Mouse (Mus musculus): ENCODE results near the gene Chtop.

Chtop gene

GRCm38 (mm10) chr3:90512276-90512675 lies 3.0 kb upstream of the Chtop start:
- DNase-seq (ENCODE audit: extremely low spot score, low spot score), result no peak

GRCm38 (mm10) chr3:90509747-90510123 lies 437 bp upstream of the Chtop start:
- DNase-seq (ENCODE audit: extremely low spot score, low spot score), result no peak

- no peak for DNase-seq (ENCODE audit: extremely low spot score, low spot score)
Measured at GRCm38 (mm10) chr3:90508287-90508949, 880 bp downstream of the Chtop start.

- no peak for DNase-seq (ENCODE audit: extremely low spot score, low spot score)
Measured at GRCm38 (mm10) chr3:90506362-90506761, 2.9 kb downstream of the Chtop start.

- no peak for DNase-seq (ENCODE audit: extremely low spot score, low spot score)
Measured at GRCm38 (mm10) chr3:90505216-90505615, 4.1 kb downstream of the Chtop start.

GRCm38 (mm10) chr3:90503444-90503843 lies 5.9 kb downstream of the Chtop start:
- no peak for DNase-seq (ENCODE audit: extremely low spot score, low spot score)

- DNase-seq (ENCODE audit: extremely low spot score, low spot score), result no peak
Measured at GRCm38 (mm10) chr3:90497597-90497996, 11.7 kb downstream of the Chtop start.

- no peak for DNase-seq (ENCODE audit: extremely low spot score, low spot score)
Measured at GRCm38 (mm10) chr3:90495850-90496525, 13.3 kb downstream of the Chtop start.

GRCm38 (mm10) chr3:90493831-90494540 lies 15.3 kb downstream of the Chtop start:
- no peak for DNase-seq (ENCODE audit: extremely low spot score, low spot score)

- no peak for DNase-seq (ENCODE audit: extremely low spot score, low spot score)
Measured at GRCm38 (mm10) chr3:90491350-90491749, 17.9 kb downstream of the Chtop start.

- peak; percentile 97 for DNase-seq (ENCODE audit: extremely low spot score, low spot score)
Measured at GRCm38 (mm10) chr3:90490696-90491256, 18.5 kb downstream of the Chtop start, which contains the start of gene Snapin. TSS of gene Snapin (minus strand) at chr3:90491033.

- no peak for DNase-seq (ENCODE audit: extremely low spot score, low spot score)
Measured at GRCm38 (mm10) chr3:90488576-90488975, 20.7 kb downstream of the Chtop start.

GRCm38 (mm10) chr3:90486998-90487397 lies 22.3 kb downstream of the Chtop start:
- DNase-seq (ENCODE audit: extremely low spot score, low spot score), result no peak

- peak; percentile 97 for DNase-seq (ENCODE audit: extremely low spot score, low spot score)
Measured at GRCm38 (mm10) chr3:90475831-90476611, 33.3 kb downstream of the Chtop start, which contains the start of gene Ilf2. TSS of gene Ilf2 (plus strand) at chr3:90476126.

- DNase-seq (ENCODE audit: extremely low spot score, low spot score), result no peak
Measured at GRCm38 (mm10) chr3:90475151-90475830, 34.0 kb downstream of the Chtop start.

GRCm38 (mm10) chr3:90472213-90472612 lies 37.1 kb downstream of the Chtop start:
- DNase-seq (ENCODE audit: extremely low spot score, low spot score), result no peak

- no peak for DNase-seq (ENCODE audit: extremely low spot score, low spot score)
Measured at GRCm38 (mm10) chr3:90467618-90468300, 41.5 kb downstream of the Chtop start.

GRCm38 (mm10) chr3:90466311-90466766 lies 43.0 kb downstream of the Chtop start:
- DNase-seq (ENCODE audit: extremely low spot score, low spot score), result no peak

- peak; percentile 71 for DNase-seq (ENCODE audit: extremely low spot score, low spot score)
Measured at GRCm38 (mm10) chr3:90465686-90466310, 43.5 kb downstream of the Chtop start, which contains the start of gene Npr1. TSS of gene Npr1 (minus strand) at chr3:90465866.

Measured in neural tube, embryonic 10.5 days (tissue).